In the genomic region with DNA sequence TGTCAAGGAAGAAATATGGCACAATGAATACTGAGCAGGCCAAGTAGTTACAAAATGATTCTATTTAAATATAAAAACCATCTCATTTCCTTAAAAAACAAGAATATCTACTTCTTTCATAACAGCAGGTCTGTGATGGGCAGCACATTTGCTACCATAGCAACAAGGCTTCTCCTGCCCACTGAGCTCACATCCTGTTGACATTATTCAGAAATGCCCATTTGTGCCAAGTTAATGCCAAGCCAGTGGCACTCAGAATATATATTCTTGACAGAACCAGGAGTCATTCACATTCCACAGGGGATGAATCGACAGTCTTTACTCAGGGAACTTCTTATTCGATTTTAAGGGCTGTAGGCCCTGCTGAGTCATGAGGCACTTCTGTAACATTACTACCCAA, we compare ENCODE assay signal across 11 mouse cellular contexts.
DNase-seq lines count a peak whose midpoint lies in the region; ATAC-seq and TF ChIP-seq lines count a peak whose summit lies in the region.
"Had no signal": no experiment of that assay in that cellular context is flagged by ENCODE, and none has a peak within 500 bp of the region (broad histone marks: within the 10 kb centered on the region; RNA-seq: fewer than 3 reads in every experiment).

No protein-coding gene starts in this region.

- H3K27ac ChIP-seq in hindbrain, postnatal 0 days: peak overlapping the region; percentile 48
- no peak overlapping the region for H3K27ac ChIP-seq in hindbrain, embryonic 12.5 days
- peak overlapping the region; percentile 84 for H3K27ac ChIP-seq in bone marrow macrophage, adult 2 months (ENCODE audit: insufficient read depth, low read depth, low read length)
- no peak overlapping the region for H3K27ac ChIP-seq in kidney, embryonic 15.5 days

- no peaks in the 10 kb centered on the region for H3K4me1 ChIP-seq in hindbrain, postnatal 0 days (ENCODE audit: insufficient read depth, low read length)
- H3K4me1 ChIP-seq in hindbrain, embryonic 12.5 days: no peaks in the 10 kb centered on the region
- peaks cover 45% of the 10 kb centered on the region for H3K4me1 ChIP-seq in bone marrow macrophage, adult 2 months (ENCODE audit: control insufficient read depth, insufficient read depth, low read length)
- H3K4me1 ChIP-seq in kidney, embryonic 15.5 days: no peaks in the 10 kb centered on the region

- no peak for TF ChIP-seq POLR2A in bone marrow macrophage, adult 2 months (IDR thresholded peaks at IDR 0.05; ENCODE audit: borderline replicate concordance, low read depth, low read length)

- no peak overlapping the region for H3K4me3 ChIP-seq in hindbrain, postnatal 0 days (ENCODE audit: low read length)
- no peak overlapping the region for H3K4me3 ChIP-seq in hindbrain, embryonic 12.5 days
- no peak overlapping the region for H3K4me3 ChIP-seq in bone marrow macrophage, adult 2 months (ENCODE audit: insufficient read depth, low read length)
- H3K4me3 ChIP-seq in kidney, embryonic 15.5 days (replicated peaks): no peak overlapping the region

- no peaks in the 10 kb centered on the region for H3K9me3 ChIP-seq in hindbrain, postnatal 0 days (ENCODE audit: low read length)
- H3K9me3 ChIP-seq in hindbrain, embryonic 12.5 days (replicated peaks): no peaks in the 10 kb centered on the region
- no peaks in the 10 kb centered on the region for H3K9me3 ChIP-seq in kidney, embryonic 15.5 days (replicated peaks)

- no peak overlapping the region for H3K4me2 ChIP-seq in hindbrain, postnatal 0 days (ENCODE audit: low read depth, low read length)
- H3K4me2 ChIP-seq in hindbrain, embryonic 12.5 days (replicated peaks): no peak overlapping the region
- no peak overlapping the region for H3K4me2 ChIP-seq in kidney, embryonic 15.5 days

- peak; percentile 70; the same call in 1 of the 2 replicates for ATAC-seq in hindbrain, postnatal 0 days
- no peak for ATAC-seq in hindbrain, embryonic 12.5 days (ENCODE audit: low FRiP score)
- no peak for ATAC-seq in kidney, embryonic 15.5 days (replicated peaks; ENCODE audit: low FRiP score)

- TF ChIP-seq CTCF in hindbrain, postnatal 0 days (IDR thresholded peaks at IDR 0.05; ENCODE audit: low read depth): no peak
- no peak for TF ChIP-seq CTCF in bone marrow macrophage, adult 2 months (IDR thresholded peaks at IDR 0.05; ENCODE audit: low read depth, low read length)

- no peaks in the 10 kb centered on the region for H3K27me3 ChIP-seq in hindbrain, postnatal 0 days (ENCODE audit: insufficient read depth, low read length)
- no peaks in the 10 kb centered on the region for H3K27me3 ChIP-seq in hindbrain, embryonic 12.5 days
- H3K27me3 ChIP-seq in kidney, embryonic 15.5 days: no peaks in the 10 kb centered on the region

- H3K36me3 ChIP-seq in hindbrain, postnatal 0 days (ENCODE audit: insufficient read depth, low read length): no peaks in the 10 kb centered on the region
- H3K36me3 ChIP-seq in hindbrain, embryonic 12.5 days: no peaks in the 10 kb centered on the region
- H3K36me3 ChIP-seq in kidney, embryonic 15.5 days: peaks cover 11% of the 10 kb centered on the region; the same call in 1 of the 2 replicates

- WGBS in hindbrain, postnatal 0 days: 47% methylated on average over 2 of the region's 2 CpGs
- 92% methylated on average over 2 of the region's 2 CpGs for WGBS in hindbrain, embryonic 12.5 days
- WGBS in kidney, embryonic 15.5 days: 77% methylated on average over 2 of the region's 2 CpGs

- H3K9ac ChIP-seq in hindbrain, postnatal 0 days (replicated peaks; ENCODE audit: low read length): no peak overlapping the region
- H3K9ac ChIP-seq in hindbrain, embryonic 12.5 days: no peak overlapping the region
- no peak overlapping the region for H3K9ac ChIP-seq in kidney, embryonic 15.5 days

- DNase-seq in hindbrain, postnatal 0 days (ENCODE audit: low spot score): peak; percentile 40
- peak; percentile 31 for DNase-seq in MN1 (ENCODE audit: low spot score)
- DNase-seq in lung, postnatal 36 days: peak; percentile 29
- DNase-seq in gastrocnemius, postnatal 4 days (ENCODE audit: low spot score in 2 of 2): no peak
- no peak for DNase-seq in cerebellum, postnatal 10 days
- DNase-seq: cerebellum, adult 2 months; heart, postnatal 4 days; thymus, postnatal 25 days had no signal

Comparison
In these comparisons a context has a peak if more than half of its experiments do, and no peak if none do; other contexts are left out.
1. H3K27ac ChIP-seq: peak in hindbrain, postnatal 0 days (single experiment) and bone marrow macrophage, adult 2 months (single experiment); none in hindbrain, embryonic 12.5 days (single experiment) and kidney, embryonic 15.5 days (single experiment).
2. DNase-seq: peak in hindbrain, postnatal 0 days (single experiment), MN1 (single experiment) and lung, postnatal 36 days (single experiment); none in gastrocnemius, postnatal 4 days (0 of 2) and cerebellum, postnatal 10 days (0 of 2).